8 mouse cellular contexts compared by ENCODE assay signal in the genomic region with DNA sequence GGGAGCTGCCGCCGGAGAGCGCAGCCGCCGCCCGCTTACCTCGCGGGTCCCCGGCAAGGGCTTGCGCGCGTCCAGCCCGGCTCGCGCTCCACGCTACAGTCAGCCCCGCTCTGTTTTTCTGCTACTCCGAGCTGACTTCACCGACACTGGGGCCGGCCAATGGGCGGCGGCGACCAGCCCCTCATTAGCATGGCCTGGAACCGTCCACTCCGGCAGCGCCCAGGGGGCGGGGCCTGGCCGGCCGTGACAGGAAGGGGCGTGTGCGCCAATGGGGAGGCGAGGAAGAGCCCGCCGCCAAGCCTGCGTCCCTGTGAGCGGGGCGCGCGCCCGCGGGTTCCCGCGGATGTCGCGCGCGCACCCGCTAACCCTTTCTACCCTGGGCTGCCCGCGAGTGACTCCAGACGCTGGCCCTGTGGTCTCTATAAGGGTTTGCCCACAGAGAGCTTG. TPM values are rescaled to one million over a fixed set of nuclear protein-coding genes. Genes with fewer than 3 reads are reported as not detected.
DNase-seq lines count a peak whose midpoint lies in the region; ATAC-seq and TF ChIP-seq lines count a peak whose summit lies in the region.

A gene (minus strand): TSS at position 148 of the 447 bp plus-strand sequence.

- TF ChIP-seq POLR2A in bone marrow macrophage, adult 2 months (IDR thresholded peaks at IDR 0.05; ENCODE audit: borderline replicate concordance, low read depth, low read length), result no peak
- TF ChIP-seq POLR2A in embryonic fibroblast, embryonic 13.5 days (IDR thresholded peaks at IDR 0.05; ENCODE audit: low read depth, low read length), result peak; percentile 91

- peak within 1 kb of the TSS; percentile 76 for H3K4me3 ChIP-seq in bone marrow macrophage, adult 2 months (ENCODE audit: insufficient read depth, low read length)
- peak within 1 kb of the TSS; percentile 90 for H3K4me3 ChIP-seq in embryonic fibroblast, embryonic 13.5 days (ENCODE audit: insufficient read depth, low read length)
- peak within 1 kb of the TSS; percentile 63 for H3K4me3 ChIP-seq in kidney, embryonic 14.5 days (ENCODE audit: low read length)
- H3K4me3 ChIP-seq in limb, embryonic 15.5 days, result peak within 1 kb of the TSS; percentile 61

- peak; percentile 96 for DNase-seq in A20 (ENCODE audit: low read depth, low spot score)
- DNase-seq in heart, adult 9 months (ENCODE audit: low spot score in 2 of 2), result peak; percentile 97 to 98
- DNase-seq in monocyte, adult 2 months (ENCODE audit: low read depth in 1 of 2, low spot score in 2 of 2), result peak; percentile 84 to 90
- peak; percentile 98 for DNase-seq in spleen, postnatal 36 days (ENCODE audit: low spot score in 2 of 2)

- no peaks in the 10 kb centered on the region for H3K9me3 ChIP-seq in kidney, embryonic 14.5 days (ENCODE audit: control insufficient read depth, low read length)
- no peaks in the 10 kb centered on the region for H3K9me3 ChIP-seq in limb, embryonic 15.5 days

- peak; percentile 98 for ATAC-seq in kidney, embryonic 14.5 days (ENCODE audit: low FRiP score, low TSS enrichment)
- ATAC-seq in limb, embryonic 15.5 days (ENCODE audit: insufficient number of reproducible peaks, low FRiP score, low TSS enrichment, low read depth), result peak; percentile 98

- peak within 1 kb of the TSS; percentile 71 for H3K9ac ChIP-seq in kidney, embryonic 14.5 days (ENCODE audit: low read depth, low read length)
- peak within 1 kb of the TSS; percentile 54 for H3K9ac ChIP-seq in limb, embryonic 15.5 days

- no peak for TF ChIP-seq CTCF in bone marrow macrophage, adult 2 months (IDR thresholded peaks at IDR 0.05; ENCODE audit: low read depth, low read length)
- TF ChIP-seq CTCF in embryonic fibroblast, embryonic 13.5 days (IDR thresholded peaks at IDR 0.05; ENCODE audit: borderline replicate concordance, insufficient read depth, low read length), result no peak

- H3K4me1 ChIP-seq in bone marrow macrophage, adult 2 months (ENCODE audit: control insufficient read depth, insufficient read depth, low read length), result no peaks in the 10 kb centered on the region; the same call in 1 of the 2 replicates
- peaks cover 7% of the 10 kb centered on the region for H3K4me1 ChIP-seq in embryonic fibroblast, embryonic 13.5 days (ENCODE audit: control insufficient read depth, insufficient read depth, low read length)
- peaks cover 16% of the 10 kb centered on the region; the same call in 1 of the 2 replicates for H3K4me1 ChIP-seq in kidney, embryonic 14.5 days (ENCODE audit: control insufficient read depth, insufficient read depth, low read length)
- peaks cover 24% of the 10 kb centered on the region; the same call in 1 of the 2 replicates for H3K4me1 ChIP-seq in limb, embryonic 15.5 days

- WGBS in kidney, embryonic 14.5 days, result 1% methylated on average over 48 of the region's 51 CpGs
- under 1% methylated on average over 51 of the region's 51 CpGs for WGBS in limb, embryonic 15.5 days

- peak within 1 kb of the TSS; percentile 90 for H3K4me2 ChIP-seq in kidney, embryonic 14.5 days (replicated peaks; ENCODE audit: low read depth, low read length)
- H3K4me2 ChIP-seq in limb, embryonic 15.5 days, result peak within 1 kb of the TSS; percentile 87

- no peak within 1 kb of the TSS for H3K27ac ChIP-seq in bone marrow macrophage, adult 2 months (ENCODE audit: insufficient read depth, low read depth, low read length)
- peak within 1 kb of the TSS; percentile 29 for H3K27ac ChIP-seq in embryonic fibroblast, embryonic 13.5 days (ENCODE audit: insufficient read depth, low read length)
- peak within 1 kb of the TSS; percentile 66; the same call in 1 of the 2 replicates for H3K27ac ChIP-seq in kidney, embryonic 14.5 days (ENCODE audit: low read depth, low read length)
- H3K27ac ChIP-seq in limb, embryonic 15.5 days, result peak within 1 kb of the TSS; percentile 88

- H3K27me3 ChIP-seq in kidney, embryonic 14.5 days (ENCODE audit: control insufficient read depth, insufficient read depth, low read length), result no peaks in the 10 kb centered on the region
- H3K27me3 ChIP-seq in limb, embryonic 15.5 days, result no peaks in the 10 kb centered on the region

- no peaks in the 10 kb centered on the region for H3K36me3 ChIP-seq in kidney, embryonic 14.5 days (ENCODE audit: control insufficient read depth, insufficient read depth, low read length)
- no peaks in the 10 kb centered on the region for H3K36me3 ChIP-seq in limb, embryonic 15.5 days

RNA-seq across cellular contexts. Expression of the gene that starts here (rescaled TPM):
- polyA plus RNA-seq in bone marrow macrophage, adult 2 months (2012; ENCODE audit: insufficient read depth, insufficient read length, missing spikeins), result 2.2 and 3.4 TPM in 2 replicates
- polyA plus RNA-seq in embryonic fibroblast, embryonic 13.5 days (2011; ENCODE audit: insufficient read length, low read depth, missing spikeins), result 111 and 180 TPM in 2 replicates
- polyA plus RNA-seq in kidney, embryonic 14.5 days (2014; fragmentation: Nextera tagmentation; extraction: Ambion mirVana), result 39.3 and 49.5 TPM in 2 replicates
- polyA plus RNA-seq in limb, embryonic 15.5 days (2015; fragmentation: Nextera tagmentation; extraction: Ambion mirVana), result 45.6 and 58.9 TPM in 2 replicates
